Mouse (Mus musculus): ENCODE data around the gene Ctbp2. TPM values are rescaled to one million over a fixed set of nuclear protein-coding genes. Genes with fewer than 3 reads are reported as not detected.

Ctbp2 gene
- polyA plus RNA-seq, 1 experiment = 11.8 TPM

- Histone ChIP-seq H3K4me1 (ENCODE audit: control insufficient read depth, insufficient read depth, insufficient read length) (no peaks in the 10 kb centered on the region), H3K36me3 (ENCODE audit: control insufficient read depth, insufficient read depth, low read length) (no peaks in the 10 kb centered on the region), H3K4me3 (ENCODE audit: extremely low read depth, insufficient read depth, insufficient read length) (no peak overlapping the region), H3K27me3 (ENCODE audit: control insufficient read depth, insufficient read depth, low read length) (no peaks in the 10 kb centered on the region), H3K27ac (ENCODE audit: insufficient read depth, low read length) (no peak overlapping the region)
- no peak for DNase-seq (ENCODE audit: low read depth in 1 of 2, low spot score in 2 of 2)
- TF ChIP-seq POLR2A (IDR thresholded peaks at IDR 0.05; ENCODE audit: low read depth, low read length) = no peak
- no peak for TF ChIP-seq CTCF (IDR thresholded peaks at IDR 0.05; ENCODE audit: extremely low read depth, insufficient read depth, insufficient read length, insufficient replicate concordance)
- WGBS = 76% methylated on average over 14 of the region's 14 CpGs
Measured at GRCm38 (mm10) chr7:133012637-133013366, 111.4 kb downstream of the Ctbp2 start.

GRCm38 (mm10) chr7:133011611-133012010 lies 112.5 kb downstream of the Ctbp2 start:
- TF ChIP-seq POLR2A (IDR thresholded peaks at IDR 0.05; ENCODE audit: low read depth, low read length) = no peak
- TF ChIP-seq CTCF (IDR thresholded peaks at IDR 0.05; ENCODE audit: extremely low read depth, insufficient read depth, insufficient read length, insufficient replicate concordance) = no peak
- 81% methylated on average over 4 of the region's 4 CpGs for WGBS
- no peaks in the 10 kb centered on the region for H3K36me3 ChIP-seq (ENCODE audit: control insufficient read depth, insufficient read depth, low read length)
- H3K4me1 ChIP-seq (ENCODE audit: control insufficient read depth, insufficient read depth, insufficient read length) = no peaks in the 10 kb centered on the region
- no peak for DNase-seq (ENCODE audit: low read depth in 1 of 2, low spot score in 2 of 2)
- no peak overlapping the region for H3K27ac ChIP-seq (ENCODE audit: insufficient read depth, low read length)
- no peak overlapping the region for H3K4me3 ChIP-seq (ENCODE audit: extremely low read depth, insufficient read depth, insufficient read length)
- H3K27me3 ChIP-seq (ENCODE audit: control insufficient read depth, insufficient read depth, low read length) = no peaks in the 10 kb centered on the region

- no peak overlapping the region for H3K27ac ChIP-seq (ENCODE audit: insufficient read depth, low read length)
- H3K36me3 ChIP-seq (ENCODE audit: control insufficient read depth, insufficient read depth, low read length) = no peaks in the 10 kb centered on the region
- TF ChIP-seq POLR2A (IDR thresholded peaks at IDR 0.05; ENCODE audit: low read depth, low read length) (no peak), CTCF (IDR thresholded peaks at IDR 0.05; ENCODE audit: extremely low read depth, insufficient read depth, insufficient read length, insufficient replicate concordance) (no peak)
- WGBS = 88% methylated on average over 5 of the region's 5 CpGs
- H3K27me3 ChIP-seq (ENCODE audit: control insufficient read depth, insufficient read depth, low read length) = no peaks in the 10 kb centered on the region
- no peak overlapping the region for H3K4me3 ChIP-seq (ENCODE audit: extremely low read depth, insufficient read depth, insufficient read length)
- no peaks in the 10 kb centered on the region for H3K4me1 ChIP-seq (ENCODE audit: control insufficient read depth, insufficient read depth, insufficient read length)
- DNase-seq (ENCODE audit: low read depth in 1 of 2, low spot score in 2 of 2) = no peak
Measured at GRCm38 (mm10) chr7:133011191-133011590, 113.0 kb downstream of the Ctbp2 start.

- 92% methylated on average over 3 of the region's 3 CpGs for WGBS
Measured at GRCm38 (mm10) chr7:133010477-133010876, 113.7 kb downstream of the Ctbp2 start.

GRCm38 (mm10) chr7:133009676-133010075 lies 114.5 kb downstream of the Ctbp2 start:
- Histone ChIP-seq H3K36me3 (ENCODE audit: control insufficient read depth, insufficient read depth, low read length) (no peaks in the 10 kb centered on the region), H3K4me3 (ENCODE audit: extremely low read depth, insufficient read depth, insufficient read length) (no peak overlapping the region), H3K4me1 (ENCODE audit: control insufficient read depth, insufficient read depth, insufficient read length) (no peaks in the 10 kb centered on the region), H3K27ac (ENCODE audit: insufficient read depth, low read length) (no peak overlapping the region), H3K27me3 (ENCODE audit: control insufficient read depth, insufficient read depth, low read length) (no peaks in the 10 kb centered on the region)
- no peak for DNase-seq (ENCODE audit: low read depth in 1 of 2, low spot score in 2 of 2)
- WGBS = 88% methylated on average over 8 of the region's 8 CpGs
- no peak for TF ChIP-seq CTCF (IDR thresholded peaks at IDR 0.05; ENCODE audit: extremely low read depth, insufficient read depth, insufficient read length, insufficient replicate concordance)
- no peak for TF ChIP-seq POLR2A (IDR thresholded peaks at IDR 0.05; ENCODE audit: low read depth, low read length)

More at GRCm38 (mm10) chr7:133010477-133010876, 113.7 kb downstream of the Ctbp2 start:
- TF ChIP-seq CTCF (IDR thresholded peaks at IDR 0.05; ENCODE audit: extremely low read depth, insufficient read depth, insufficient read length, insufficient replicate concordance) = no peak
- no peak for TF ChIP-seq POLR2A (IDR thresholded peaks at IDR 0.05; ENCODE audit: low read depth, low read length)
- no peak for DNase-seq (ENCODE audit: low read depth in 1 of 2, low spot score in 2 of 2)
- Histone ChIP-seq H3K4me3 (ENCODE audit: extremely low read depth, insufficient read depth, insufficient read length) (no peak overlapping the region), H3K27ac (ENCODE audit: insufficient read depth, low read length) (no peak overlapping the region), H3K36me3 (ENCODE audit: control insufficient read depth, insufficient read depth, low read length) (no peaks in the 10 kb centered on the region), H3K27me3 (ENCODE audit: control insufficient read depth, insufficient read depth, low read length) (no peaks in the 10 kb centered on the region), H3K4me1 (ENCODE audit: control insufficient read depth, insufficient read depth, insufficient read length) (no peaks in the 10 kb centered on the region)

GRCm38 (mm10) chr7:133008663-133009062 lies 115.5 kb downstream of the Ctbp2 start:
- WGBS = 88% methylated on average over 4 of the region's 4 CpGs
- Histone ChIP-seq H3K4me3 (ENCODE audit: extremely low read depth, insufficient read depth, insufficient read length) (no peak overlapping the region), H3K27me3 (ENCODE audit: control insufficient read depth, insufficient read depth, low read length) (no peaks in the 10 kb centered on the region), H3K36me3 (ENCODE audit: control insufficient read depth, insufficient read depth, low read length) (no peaks in the 10 kb centered on the region), H3K27ac (ENCODE audit: insufficient read depth, low read length) (no peak overlapping the region), H3K4me1 (ENCODE audit: control insufficient read depth, insufficient read depth, insufficient read length) (no peaks in the 10 kb centered on the region)
- no peak for TF ChIP-seq POLR2A (IDR thresholded peaks at IDR 0.05; ENCODE audit: low read depth, low read length)
- TF ChIP-seq CTCF (IDR thresholded peaks at IDR 0.05; ENCODE audit: extremely low read depth, insufficient read depth, insufficient read length, insufficient replicate concordance) = no peak
- DNase-seq (ENCODE audit: low read depth in 1 of 2, low spot score in 2 of 2) = no peak

- H3K27ac ChIP-seq (ENCODE audit: insufficient read depth, low read length) = no peak overlapping the region
- H3K27me3 ChIP-seq (ENCODE audit: control insufficient read depth, insufficient read depth, low read length) = no peaks in the 10 kb centered on the region
- no peaks in the 10 kb centered on the region for H3K36me3 ChIP-seq (ENCODE audit: control insufficient read depth, insufficient read depth, low read length)
- whole genome bisulfite sequencing = 69% methylated on average over 11 of the region's 11 CpGs
- no peak overlapping the region for H3K4me3 ChIP-seq (ENCODE audit: extremely low read depth, insufficient read depth, insufficient read length)
- DNase-seq (ENCODE audit: low read depth in 1 of 2, low spot score in 2 of 2) = no peak
- H3K4me1 ChIP-seq (ENCODE audit: control insufficient read depth, insufficient read depth, insufficient read length) = no peaks in the 10 kb centered on the region
- TF ChIP-seq POLR2A (IDR thresholded peaks at IDR 0.05; ENCODE audit: low read depth, low read length) (no peak), CTCF (IDR thresholded peaks at IDR 0.05; ENCODE audit: extremely low read depth, insufficient read depth, insufficient read length, insufficient replicate concordance) (no peak)
Measured at GRCm38 (mm10) chr7:133007343-133007742, 116.8 kb downstream of the Ctbp2 start.
